Mouse (Mus musculus) hindbrain, embryonic 16.5 days (tissue): ENCODE results near the gene Zfp668. TPM values are rescaled to one million over a fixed set of nuclear protein-coding genes. Genes with fewer than 3 reads are reported as not detected.
"Not testable (repeated sequence)": the region's sequence is repeated elsewhere in the genome, so short reads cannot be mapped to it uniquely, and the experiment has no call there.

Experiments used
- ATAC-seq: fragments of 200-750 bp; cut with Nextera tagmentation; 2 replicates; pipeline ENCODE4 v1.8.0; 2017; ENCODE audit warnings: moderate TSS enrichment, moderate library complexity
- H3K27ac ChIP-seq: fragments of 300-500 bp; sonication (generic); 2 replicates; pipeline ENCODE4 v1.5.1; 2014; ENCODE audit warnings: low read depth, mild to moderate bottlenecking, control low read depth, low read length, moderate library complexity
- H3K27me3 ChIP-seq: fragments of 300-500 bp; sonication (generic); replicated peaks from 2 replicates; pipeline ENCODE4 v1.6.1; 2014; ENCODE audit warnings: low read length; ENCODE audit not compliant: control insufficient read depth, insufficient read depth
- H3K36me3 ChIP-seq: fragments of 300-500 bp; sonication (generic); 2 replicates; pipeline ENCODE4 v1.6.1; 2014; ENCODE audit warnings: mild to moderate bottlenecking, low read length, moderate library complexity, mixed read lengths; ENCODE audit not compliant: control insufficient read depth, insufficient read depth
- H3K4me1 ChIP-seq: fragments of 300-500 bp; sonication (generic); 2 replicates; pipeline ENCODE4 v1.6.1; 2014; ENCODE audit warnings: low read depth, low read length; ENCODE audit not compliant: control insufficient read depth, insufficient read depth
- H3K4me2 ChIP-seq: fragments of 300-500 bp; sonication (generic); 2 replicates; pipeline ENCODE4 v1.6.1; 2014; ENCODE audit warnings: mild to moderate bottlenecking, low read length, control low read depth, moderate library complexity
- H3K4me3 ChIP-seq: fragments of 300-500 bp; sonication (generic); 2 replicates; pipeline ENCODE4 v1.5.1; 2014; ENCODE audit warnings: mild to moderate bottlenecking, low read length, control low read depth, moderate library complexity
- H3K9ac ChIP-seq: fragments of 300-500 bp; sonication (generic); 2 replicates; pipeline ENCODE4 v1.6.1; 2014; ENCODE audit warnings: low read depth, mild to moderate bottlenecking, control low read depth, low read length, moderate library complexity
- H3K9me3 ChIP-seq: fragments of 300-500 bp; sonication (generic); 2 replicates; pipeline ENCODE4 v1.6.1; 2014; ENCODE audit warnings: mild to moderate bottlenecking, low read length, moderate library complexity; ENCODE audit not compliant: control insufficient read depth
- WGBS: fragments of 180-500 bp; shearing (Covaris S2); extraction: QIAGEN DNeasy Blood & Tissue Kit; methylation state at CpG from one replicate; pipeline ENCODE4 v1.1.7; 2014; 5-methylcytosine and 5-hydroxymethylcytosine counted together
- polyA plus RNA-seq: library from polyadenylated mRNA; unstranded; fragments of >200 nt; fragmentation: Nextera tagmentation; extraction: Ambion mirVana; gene quantifications from 2 replicates; pipeline ENCODE4 v1.2.1, GENCODE M21; 2015

Gene Zfp668
- polyA plus RNA-seq, 1 experiment from 2014 or later = 29.5 TPM

DNA sequence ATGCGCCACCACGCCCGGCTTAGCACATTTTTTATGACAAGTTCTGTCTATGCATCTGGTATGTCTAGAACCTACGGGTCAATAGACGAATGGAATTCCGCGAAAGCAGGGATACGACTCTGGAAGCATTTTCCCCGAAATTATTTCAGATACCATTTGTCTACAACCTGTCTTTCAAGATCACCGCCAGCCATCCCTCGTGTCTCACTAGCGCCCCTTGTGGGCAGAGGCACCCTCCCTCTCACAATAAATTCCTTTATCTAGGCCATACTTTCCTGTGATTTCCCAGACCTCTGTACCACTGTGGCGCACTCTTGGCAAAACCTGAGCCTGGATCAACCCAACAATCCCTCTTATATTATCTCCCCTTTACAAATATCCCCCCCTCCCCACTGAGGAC is 19.8 kb upstream of the Zfp668 start:
- Histone ChIP-seq H3K36me3 (no peaks in the 10 kb centered on the region), H3K4me1 (peaks cover 7% of the 10 kb centered on the region), H3K27me3 (no peaks in the 10 kb centered on the region), H3K4me3 (no peak overlapping the region), H3K27ac (no peak overlapping the region), H3K9ac (no peak overlapping the region), H3K9me3 (no peaks in the 10 kb centered on the region), H3K4me2 (no peak overlapping the region)
- 61% methylated on average over 13 of the region's 13 CpGs for WGBS
- ATAC-seq = no peak

DNA sequence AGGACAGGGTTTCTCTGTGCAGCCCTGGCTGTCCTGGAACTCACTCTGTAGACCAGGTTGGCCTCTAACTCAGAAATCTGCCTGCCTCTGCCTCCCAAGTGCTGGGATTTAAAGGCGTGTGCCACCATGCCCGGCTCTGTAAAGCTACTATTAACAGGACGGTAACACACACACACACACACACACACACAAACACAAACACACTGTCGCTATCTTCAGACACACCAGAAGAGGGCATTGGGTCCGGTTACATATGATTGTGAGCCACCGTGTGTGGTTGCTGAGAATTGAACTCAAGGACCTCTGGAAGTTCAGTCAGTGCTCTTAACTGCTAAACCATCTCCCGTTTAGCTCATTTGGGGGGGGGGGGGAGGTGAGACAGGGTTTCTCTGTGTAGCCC is 19.3 kb upstream of the Zfp668 start:
- not testable (repeated sequence) for H3K27ac ChIP-seq, H3K4me1 ChIP-seq, H3K27me3 ChIP-seq, H3K9ac ChIP-seq, H3K36me3 ChIP-seq, H3K9me3 ChIP-seq
- 72% methylated on average over 7 of the region's 7 CpGs for WGBS
- Histone ChIP-seq H3K4me3 (peak overlapping the region; percentile 79), H3K4me2 (peak overlapping the region; percentile 88)
- peak; percentile 10 for ATAC-seq

DNA sequence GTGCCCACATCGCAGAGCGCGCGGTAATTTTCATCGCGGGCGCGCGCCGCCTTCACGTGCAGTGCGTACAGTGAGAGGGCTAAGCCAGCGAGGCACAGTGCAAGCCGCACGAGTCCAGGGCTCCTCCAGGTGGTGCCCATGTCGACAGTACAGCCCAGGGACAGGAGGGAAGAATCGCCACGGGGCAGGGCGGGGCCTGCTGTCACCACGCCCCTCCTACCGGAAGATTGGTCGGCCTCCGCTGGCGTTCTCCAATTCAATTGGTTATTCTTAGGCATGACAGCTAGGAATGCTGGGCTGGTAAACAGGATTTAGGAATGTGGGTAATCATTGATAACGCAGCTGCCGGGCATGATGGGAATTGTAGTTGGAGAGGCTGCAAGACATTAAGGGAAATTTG is 18.8 kb upstream of the Zfp668 start, which contains the start of the genes Gm21974 and Vkorc1:
Gene Gm21974 (minus strand): TSS at position 13 of the 400 bp plus-strand sequence.
Gene Vkorc1 (minus strand): TSS at position 176 of the 400 bp plus-strand sequence.
- H3K27me3 ChIP-seq = no peaks in the 10 kb centered on the region
- 0% methylated on average over 26 of the region's 26 CpGs for WGBS
- peak within 1 kb of the TSS; percentile 75 for H3K9ac ChIP-seq
- peak within 1 kb of the TSS; percentile 79 for H3K4me3 ChIP-seq
- H3K27ac ChIP-seq = peak within 1 kb of the TSS; percentile 80
- no peaks in the 10 kb centered on the region for H3K36me3 ChIP-seq
- H3K4me1 ChIP-seq = peaks cover 7% of the 10 kb centered on the region
- no peaks in the 10 kb centered on the region for H3K9me3 ChIP-seq
- peak within 1 kb of the TSS; percentile 88 for H3K4me2 ChIP-seq
- ATAC-seq = peak; percentile 98

DNA sequence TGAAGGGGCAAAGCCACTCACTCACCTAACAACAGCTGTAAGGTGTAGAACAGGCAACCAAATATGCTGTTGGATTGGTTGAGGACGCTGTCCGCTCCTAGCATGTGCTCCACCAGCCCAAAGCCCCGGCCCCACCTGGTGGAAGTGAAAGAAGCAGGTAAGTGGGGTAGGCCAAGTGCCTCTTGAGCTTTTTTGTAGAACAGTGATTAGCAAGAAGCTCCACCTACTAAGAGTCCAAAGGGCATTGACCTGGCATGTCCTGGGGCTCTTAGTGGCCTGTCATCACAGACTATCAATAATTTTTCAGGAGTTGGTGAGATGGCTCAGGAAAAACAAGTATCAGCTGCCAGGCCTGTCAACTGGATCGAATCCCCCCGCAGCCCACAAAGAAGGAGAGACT is 17.9 kb upstream of the Zfp668 start:
- no peak for ATAC-seq
- Histone ChIP-seq H3K9ac (peak overlapping the region; percentile 75; the same call in 1 of the 2 replicates), H3K36me3 (peaks cover 4% of the 10 kb centered on the region; the same call in 1 of the 2 replicates), H3K4me3 (peak overlapping the region; percentile 79), H3K27me3 (no peaks in the 10 kb centered on the region), H3K4me1 (peaks cover 7% of the 10 kb centered on the region), H3K9me3 (no peaks in the 10 kb centered on the region), H3K4me2 (peak overlapping the region; percentile 88), H3K27ac (no peak overlapping the region)
- WGBS = 85% methylated on average over 5 of the region's 5 CpGs

DNA sequence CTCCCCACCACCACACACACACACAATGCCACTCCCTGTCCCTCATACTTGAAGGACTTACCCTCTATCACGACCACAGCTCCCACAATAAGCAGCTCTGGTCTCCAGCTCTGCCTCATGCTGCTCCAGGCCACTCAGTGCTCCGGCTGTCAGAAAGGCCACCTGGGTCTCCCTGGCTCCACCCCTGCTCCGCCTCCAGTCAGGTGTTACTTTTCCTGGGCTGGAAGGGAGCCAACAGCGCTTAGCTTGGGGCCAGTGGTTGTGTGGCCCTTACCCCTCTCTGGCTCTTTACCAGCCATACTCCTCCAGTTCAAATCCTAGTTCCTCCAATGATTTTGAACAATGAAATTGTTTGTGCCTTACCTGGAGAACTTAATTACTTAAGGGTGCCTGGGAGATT is 14.2 kb upstream of the Zfp668 start, which contains the start of gene Prss53:
Gene Prss53 (minus strand): TSS at position 173 of the 400 bp plus-strand sequence.
- Histone ChIP-seq H3K4me3 (no peak within 1 kb of the TSS), H3K27ac (no peak within 1 kb of the TSS), H3K9ac (no peak within 1 kb of the TSS), H3K4me1 (peaks cover 7% of the 10 kb centered on the region), H3K4me2 (no peak within 1 kb of the TSS), H3K9me3 (no peaks in the 10 kb centered on the region), H3K27me3 (no peaks in the 10 kb centered on the region), H3K36me3 (peaks cover 24% of the 10 kb centered on the region)
- no peak for ATAC-seq
- 31% methylated on average over 4 of the region's 4 CpGs for WGBS

DNA sequence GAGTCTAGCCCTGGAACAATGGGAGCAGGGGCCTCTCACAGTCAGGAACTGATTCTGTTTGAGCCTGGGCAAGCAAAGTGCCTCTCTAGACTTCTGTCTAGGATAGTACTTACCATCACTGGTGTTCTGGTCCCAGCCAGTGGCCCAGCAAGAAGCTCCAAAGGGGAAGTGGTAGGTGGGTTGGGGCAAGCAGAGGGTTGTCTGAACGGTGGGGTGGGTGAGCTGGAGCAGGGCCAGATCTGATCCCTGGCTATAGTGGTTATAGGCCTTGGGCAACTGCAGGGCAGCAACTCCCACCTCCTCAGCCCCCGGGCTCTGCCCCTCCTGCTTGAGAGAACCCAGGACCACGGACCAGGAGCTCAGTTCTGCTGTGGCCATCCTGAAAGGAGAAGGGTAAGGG is 12.2 kb upstream of the Zfp668 start:
- Histone ChIP-seq H3K9me3 (no peaks in the 10 kb centered on the region), H3K4me1 (peaks cover 5% of the 10 kb centered on the region), H3K27ac (no peak overlapping the region), H3K4me3 (no peak overlapping the region), H3K9ac (no peak overlapping the region), H3K36me3 (peaks cover 35% of the 10 kb centered on the region), H3K27me3 (no peaks in the 10 kb centered on the region), H3K4me2 (no peak overlapping the region)
- no peak for ATAC-seq
- WGBS = 82% methylated on average over 3 of the region's 3 CpGs

DNA sequence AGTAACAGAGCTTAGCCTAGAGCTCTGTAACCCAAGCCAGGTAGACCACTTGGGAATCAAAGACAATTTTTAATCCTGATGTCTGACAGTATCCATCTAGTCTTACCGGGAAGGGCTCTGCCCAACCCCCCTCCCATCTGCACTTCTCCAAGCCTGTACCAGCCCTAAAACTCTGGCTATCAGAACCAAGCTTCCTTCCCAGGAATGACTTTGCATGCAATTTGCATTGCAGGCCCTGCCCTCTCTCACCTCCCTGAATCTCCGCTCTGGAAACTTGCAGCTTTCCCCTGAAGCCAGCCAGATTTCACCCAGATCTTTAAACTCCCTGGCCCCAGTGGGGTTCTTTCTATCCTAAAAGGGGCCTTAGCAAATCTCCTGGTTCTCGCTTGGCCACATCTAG is 11.2 kb upstream of the Zfp668 start:
- no peak overlapping the region for H3K27ac ChIP-seq
- H3K9me3 ChIP-seq = no peaks in the 10 kb centered on the region
- H3K4me1 ChIP-seq = peaks cover 8% of the 10 kb centered on the region
- H3K36me3 ChIP-seq = peaks cover 43% of the 10 kb centered on the region
- H3K4me2 ChIP-seq = no peak overlapping the region
- no peak for ATAC-seq
- no peak overlapping the region for H3K9ac ChIP-seq
- H3K4me3 ChIP-seq = no peak overlapping the region
- no peaks in the 10 kb centered on the region for H3K27me3 ChIP-seq
- WGBS = 85% methylated on average over 3 of the region's 3 CpGs

DNA sequence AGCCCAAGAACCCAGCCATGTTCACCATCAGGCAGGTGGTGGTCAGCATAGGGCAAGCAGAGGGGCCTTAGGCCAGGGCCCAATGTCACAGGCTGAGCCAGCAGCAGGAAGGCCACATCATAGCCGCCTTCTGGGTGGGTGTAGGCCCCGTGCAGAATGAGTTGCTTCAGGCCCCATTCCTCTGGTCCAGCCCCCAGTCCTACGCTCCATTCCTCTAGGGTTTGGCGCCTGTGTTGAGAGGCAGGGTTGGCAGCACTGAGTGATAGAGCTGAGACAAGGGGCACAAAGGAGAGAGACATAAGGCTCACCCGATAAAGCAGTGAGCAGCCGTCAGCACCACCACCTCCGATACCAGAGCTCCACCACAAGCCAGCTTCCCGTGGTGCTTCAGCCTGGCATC is 10.6 kb upstream of the Zfp668 start:
- no peak overlapping the region for H3K4me3 ChIP-seq
- H3K4me1 ChIP-seq = peaks cover 8% of the 10 kb centered on the region
- H3K27me3 ChIP-seq = no peaks in the 10 kb centered on the region
- ATAC-seq = no peak
- H3K9ac ChIP-seq = no peak overlapping the region
- no peaks in the 10 kb centered on the region for H3K9me3 ChIP-seq
- WGBS = 87% methylated on average over 8 of the region's 8 CpGs
- H3K4me2 ChIP-seq = no peak overlapping the region
- H3K27ac ChIP-seq = no peak overlapping the region
- peaks cover 46% of the 10 kb centered on the region for H3K36me3 ChIP-seq

DNA sequence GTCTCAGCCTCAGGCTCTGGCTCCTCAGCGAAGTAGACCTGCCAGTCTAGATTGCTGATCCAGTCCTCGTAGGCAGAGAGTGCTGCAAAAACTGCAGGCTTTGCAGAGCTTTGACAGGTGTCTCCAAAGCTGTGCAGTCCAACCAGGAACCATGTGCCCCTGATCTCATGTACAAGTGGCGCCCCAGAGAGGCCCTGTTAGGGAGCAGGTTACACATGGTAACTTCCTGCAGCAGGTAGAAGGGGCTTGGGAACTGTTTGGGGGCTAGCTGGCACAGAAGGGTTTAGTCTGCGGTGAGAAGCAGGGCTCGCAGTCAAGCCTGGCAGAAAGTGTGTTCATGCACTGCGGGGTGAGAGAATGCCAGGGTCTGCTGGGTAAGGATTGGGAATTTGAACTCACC is 9.9 kb upstream of the Zfp668 start:
- WGBS = 92% methylated on average over 6 of the region's 6 CpGs
- peaks cover 52% of the 10 kb centered on the region for H3K36me3 ChIP-seq
- ATAC-seq = no peak

DNA sequence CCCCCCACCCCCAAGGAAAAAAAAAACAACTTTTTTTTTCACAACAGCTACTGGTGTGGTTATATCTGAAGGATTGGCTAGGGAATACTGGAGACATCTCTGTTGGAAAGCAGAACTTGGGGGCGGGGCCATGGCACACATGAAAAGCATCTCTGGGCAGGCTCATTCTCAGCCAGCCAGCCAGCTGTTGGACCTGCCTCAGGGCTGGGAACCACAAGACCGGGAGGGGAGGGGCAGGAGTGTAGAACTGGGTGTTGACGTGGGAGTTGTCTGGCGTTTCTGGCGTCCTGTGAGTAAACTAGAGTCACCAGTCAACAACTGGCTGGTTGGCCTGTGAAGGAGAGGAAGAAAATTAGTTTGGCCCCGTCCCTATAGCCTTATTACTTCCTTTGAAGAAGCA is 9.3 kb upstream of the Zfp668 start:
- ATAC-seq = no peak
- no peaks in the 10 kb centered on the region for H3K9me3 ChIP-seq
- no peak overlapping the region for H3K9ac ChIP-seq

More for the DNA sequence above, 9.9 kb upstream of the Zfp668 start:
- no peak overlapping the region for H3K4me2 ChIP-seq
- no peak overlapping the region for H3K27ac ChIP-seq
- H3K4me3 ChIP-seq = no peak overlapping the region
- no peaks in the 10 kb centered on the region for H3K27me3 ChIP-seq
- peaks cover 8% of the 10 kb centered on the region for H3K4me1 ChIP-seq
- H3K9ac ChIP-seq = no peak overlapping the region
- H3K9me3 ChIP-seq = no peaks in the 10 kb centered on the region

More for the DNA sequence above, 9.3 kb upstream of the Zfp668 start:
- 68% methylated on average over 6 of the region's 6 CpGs for WGBS
- no peak overlapping the region for H3K27ac ChIP-seq
- no peaks in the 10 kb centered on the region for H3K27me3 ChIP-seq
- peaks cover 8% of the 10 kb centered on the region for H3K4me1 ChIP-seq
- H3K4me2 ChIP-seq = no peak overlapping the region
- no peak overlapping the region for H3K4me3 ChIP-seq
- H3K36me3 ChIP-seq = peaks cover 58% of the 10 kb centered on the region
